Mouse (Mus musculus) hindbrain, embryonic 13.5 days (tissue): Measurements from ENCODE around the gene Rab2b. TPM values are rescaled to one million over a fixed set of nuclear protein-coding genes. Genes with fewer than 3 reads are reported as not detected.
A peak's percentile ranks its signal among the peaks of the same experiment; 100 is the strongest.

ENCODE experiments used
- ATAC-seq: fragments of 200-750 bp; cut with Nextera tagmentation; 2 replicates; pipeline ENCODE4 v1.8.0; 2017; ENCODE audit warnings: moderate TSS enrichment; ENCODE audit not compliant: low FRiP score
- H3K27ac ChIP-seq: fragments of 300-500 bp; sonication (generic); 2 replicates; pipeline ENCODE4 v1.5.1; 2015; ENCODE audit warnings: inconsistent platforms, mild to moderate bottlenecking, moderate library complexity
- H3K27me3 ChIP-seq: fragments of 300-500 bp; sonication (generic); 2 replicates; pipeline ENCODE4 v1.6.1; 2015; ENCODE audit warnings: mild to moderate bottlenecking, inconsistent platforms
- H3K36me3 ChIP-seq: fragments of 300-500 bp; sonication (generic); 2 replicates; pipeline ENCODE4 v1.6.1; 2015; ENCODE audit warnings: mild to moderate bottlenecking, inconsistent platforms
- H3K4me1 ChIP-seq: fragments of 300-500 bp; sonication (generic); replicated peaks from 2 replicates; pipeline ENCODE4 v1.6.1; 2015; ENCODE audit warnings: inconsistent platforms
- H3K4me2 ChIP-seq: fragments of 300-500 bp; sonication (generic); 2 replicates; pipeline ENCODE4 v1.6.1; 2015; ENCODE audit warnings: inconsistent platforms, mild to moderate bottlenecking, moderate library complexity
- H3K4me3 ChIP-seq: fragments of 300-500 bp; sonication (generic); 2 replicates; pipeline ENCODE4 v1.5.1; 2015; ENCODE audit warnings: mild to moderate bottlenecking, inconsistent platforms
- H3K9ac ChIP-seq: fragments of 300-500 bp; sonication (generic); 2 replicates; pipeline ENCODE4 v1.6.1; 2015; ENCODE audit warnings: mild to moderate bottlenecking, inconsistent platforms
- H3K9me3 ChIP-seq: fragments of 300-500 bp; sonication (generic); 2 replicates; pipeline ENCODE4 v1.6.1; 2016; ENCODE audit warnings: inconsistent platforms
- WGBS: fragments of 180-500 bp; shearing (Covaris S2); methylation state at CpG from one replicate; pipeline ENCODE4 v1.1.7; 2015; 5-methylcytosine and 5-hydroxymethylcytosine counted together
- polyA plus RNA-seq: library from polyadenylated mRNA; unstranded; fragments of >200 nt; fragmentation: Nextera tagmentation; extraction: Ambion mirVana; gene quantifications from 2 replicates; pipeline ENCODE4 v1.2.1, GENCODE M21; 2015

Rab2b gene
- polyA plus RNA-seq, 1 experiment from 2014 or later: 61.8 TPM

DNA sequence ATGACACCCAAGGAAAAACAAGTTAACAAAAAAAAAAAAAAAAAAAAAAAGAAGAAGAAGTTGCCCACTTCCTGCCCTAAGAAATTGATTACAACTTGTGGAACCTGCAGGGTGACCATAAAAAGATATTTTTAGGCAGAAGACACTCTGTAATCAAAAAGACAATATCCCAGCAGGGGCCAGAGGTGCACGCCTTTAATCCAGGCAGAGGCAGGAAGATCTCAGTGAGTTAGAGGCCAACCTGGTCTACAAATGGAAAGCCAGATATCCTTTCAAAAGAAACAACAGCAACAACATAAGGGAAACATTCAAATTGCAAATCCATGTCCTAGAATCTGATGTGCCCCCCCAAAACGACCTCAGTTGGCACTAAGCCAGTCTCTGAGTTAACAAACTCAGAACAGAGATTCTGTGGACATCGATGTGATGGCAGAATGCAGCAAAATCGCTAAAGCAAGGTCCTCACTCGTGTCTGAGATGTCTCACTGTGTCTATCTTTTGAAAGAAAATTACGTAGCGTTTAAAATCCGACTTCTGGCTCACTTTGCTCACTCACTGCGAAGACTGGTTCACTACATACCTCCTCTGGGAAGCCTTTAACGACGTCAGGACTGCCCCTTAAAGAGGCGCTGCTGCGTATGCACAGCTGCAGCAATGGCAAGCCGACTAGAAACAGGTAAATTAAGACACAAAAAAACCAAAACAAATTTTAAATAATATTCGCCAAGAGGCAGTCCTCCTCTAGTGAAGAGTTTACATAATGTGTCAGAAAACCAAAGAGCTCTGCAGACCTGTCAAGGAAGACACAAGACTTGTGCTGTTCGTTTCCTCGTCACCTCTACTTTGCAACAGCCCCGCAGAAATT is 22.8 kb downstream of the Rab2b start:
- ATAC-seq: no peak
- H3K4me1 ChIP-seq: peaks cover 23% of the 10 kb centered on the region

DNA sequence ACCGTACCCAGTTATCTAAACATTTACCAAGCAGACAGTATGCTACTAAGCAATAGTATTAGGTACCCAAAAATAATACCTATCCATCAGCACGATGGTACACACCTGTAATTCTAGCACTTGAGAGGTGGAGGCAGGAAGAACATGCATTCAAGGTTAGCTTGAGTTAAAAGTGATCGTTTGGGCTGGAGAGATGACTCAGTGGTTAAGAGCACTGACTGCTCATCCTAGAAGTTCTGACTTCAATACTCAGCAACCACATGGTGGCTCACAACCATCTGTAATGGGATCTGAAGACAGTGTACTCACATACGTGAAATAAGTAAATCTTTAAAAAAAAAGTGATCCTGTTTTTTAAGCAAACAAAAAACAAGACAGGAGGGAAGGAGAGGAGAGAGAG is 33.2 kb downstream of the Rab2b start:
- H3K4me1 ChIP-seq: peaks cover 23% of the 10 kb centered on the region
- no peak for ATAC-seq
- H3K36me3 ChIP-seq: no peaks in the 10 kb centered on the region
- no peaks in the 10 kb centered on the region for H3K27me3 ChIP-seq
- 88% methylated on average over 4 of the region's 4 CpGs for whole genome bisulfite sequencing
- H3K9me3 ChIP-seq: no peaks in the 10 kb centered on the region
- no peak overlapping the region for H3K27ac ChIP-seq
- H3K4me3 ChIP-seq: no peak overlapping the region
- no peak overlapping the region for H3K4me2 ChIP-seq
- H3K9ac ChIP-seq: no peak overlapping the region

More for the DNA sequence above, 22.8 kb downstream of the Rab2b start:
- no peaks in the 10 kb centered on the region for H3K27me3 ChIP-seq
- H3K9ac ChIP-seq: peak overlapping the region; percentile 92
- 11% methylated on average over 18 of the region's 18 CpGs for WGBS
- H3K9me3 ChIP-seq: no peaks in the 10 kb centered on the region
- H3K27ac ChIP-seq: peak overlapping the region; percentile 96
- H3K4me3 ChIP-seq: peak overlapping the region; percentile 90
- peak overlapping the region; percentile 84 for H3K4me2 ChIP-seq
- peaks cover 8% of the 10 kb centered on the region for H3K36me3 ChIP-seq

DNA sequence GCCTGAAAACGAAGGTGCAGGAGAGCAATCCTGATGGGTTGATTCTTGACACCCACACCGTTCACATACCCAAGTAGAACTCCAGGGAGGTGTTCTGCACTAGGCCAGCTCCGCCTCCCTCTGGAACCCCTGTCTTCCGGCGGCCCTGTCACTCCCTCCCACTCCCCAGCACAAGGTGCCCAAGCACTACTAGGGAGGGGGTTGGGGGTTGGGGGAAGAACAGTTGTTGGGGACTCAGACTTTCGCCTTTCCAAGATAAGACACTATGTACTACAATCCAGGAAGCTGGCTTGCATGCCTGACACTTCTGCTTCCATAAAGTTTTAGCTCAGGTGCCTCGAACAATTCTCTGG is 34.7 kb downstream of the Rab2b start:
- Histone ChIP-seq H3K4me1 (peaks cover 23% of the 10 kb centered on the region), H3K4me3 (peak overlapping the region; percentile 71), H3K9me3 (no peaks in the 10 kb centered on the region), H3K27me3 (no peaks in the 10 kb centered on the region), H3K27ac (peak overlapping the region; percentile 74), H3K9ac (peak overlapping the region; percentile 89), H3K36me3 (no peaks in the 10 kb centered on the region), H3K4me2 (peak overlapping the region; percentile 80)
- 12% methylated on average over 7 of the region's 7 CpGs for WGBS
- no peak; the same call in 1 of the 2 replicates for ATAC-seq

DNA sequence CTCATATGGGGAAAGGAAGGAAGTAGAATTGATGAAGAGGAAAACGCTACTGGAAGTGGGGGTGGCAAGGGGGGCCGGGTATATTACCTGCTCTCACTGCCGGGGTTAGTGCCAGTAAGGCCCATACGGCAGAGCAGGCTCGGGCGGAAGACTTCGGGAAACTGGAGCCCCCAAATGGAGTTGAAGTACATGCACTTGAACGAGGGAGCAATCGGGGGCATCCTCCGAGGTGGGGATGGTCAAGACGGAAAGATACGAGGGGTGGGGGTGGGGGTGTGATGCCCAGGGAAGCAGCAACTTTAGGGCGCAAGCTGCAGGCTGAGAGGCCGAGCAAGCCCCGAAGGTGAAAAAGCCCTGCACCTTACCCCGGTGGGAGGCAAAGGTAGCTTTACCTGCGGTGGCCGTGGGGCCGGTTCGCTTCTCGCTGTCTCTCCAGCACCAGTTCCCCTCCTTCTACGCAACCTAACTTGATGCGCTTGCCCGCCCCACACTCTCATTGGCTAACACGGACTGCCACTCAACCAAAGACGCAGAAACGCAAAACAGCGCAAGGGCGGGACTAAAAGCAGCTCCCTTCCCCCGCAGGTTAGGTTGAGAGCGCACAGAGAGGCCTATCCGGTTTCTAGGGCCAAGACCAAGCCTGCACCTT is 35.2 kb downstream of the Rab2b start:
- Histone ChIP-seq H3K4me1 (peaks cover 23% of the 10 kb centered on the region), H3K4me3 (peak overlapping the region; percentile 71), H3K27me3 (no peaks in the 10 kb centered on the region), H3K9me3 (no peaks in the 10 kb centered on the region), H3K36me3 (no peaks in the 10 kb centered on the region), H3K9ac (peak overlapping the region; percentile 89), H3K4me2 (peak overlapping the region; percentile 80), H3K27ac (peak overlapping the region; percentile 80)
- peak; percentile 99 for ATAC-seq
- under 1% methylated on average over 32 of the region's 32 CpGs for WGBS

DNA sequence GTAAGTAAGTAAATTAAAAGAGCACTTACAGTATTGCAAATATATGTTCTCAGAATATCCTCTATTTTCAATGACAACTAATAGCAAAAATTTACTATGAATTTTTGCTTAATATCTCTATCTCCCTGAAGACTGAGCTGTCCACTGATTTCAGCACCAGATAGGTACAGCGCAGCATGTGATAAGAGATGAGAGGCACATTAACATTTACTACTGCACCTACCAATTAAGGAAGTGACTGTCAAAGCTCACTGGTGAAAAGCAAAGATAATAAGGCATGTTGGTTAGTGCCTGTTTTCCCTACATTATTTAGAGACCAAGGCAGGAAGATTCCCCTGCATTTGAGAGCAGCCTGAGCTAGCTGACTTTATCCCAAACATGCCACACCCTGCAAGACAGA is 43.1 kb downstream of the Rab2b start:
- H3K4me2 ChIP-seq: no peak overlapping the region
- no peaks in the 10 kb centered on the region for H3K9me3 ChIP-seq
- no peak overlapping the region for H3K4me3 ChIP-seq
- H3K9ac ChIP-seq: no peak overlapping the region
- peaks cover 58% of the 10 kb centered on the region for H3K36me3 ChIP-seq
- WGBS: 96% methylated on average over 1 of the region's 1 CpGs
- H3K27me3 ChIP-seq: no peaks in the 10 kb centered on the region
- ATAC-seq: no peak
- H3K4me1 ChIP-seq: no peaks in the 10 kb centered on the region
- H3K27ac ChIP-seq: no peak overlapping the region

DNA sequence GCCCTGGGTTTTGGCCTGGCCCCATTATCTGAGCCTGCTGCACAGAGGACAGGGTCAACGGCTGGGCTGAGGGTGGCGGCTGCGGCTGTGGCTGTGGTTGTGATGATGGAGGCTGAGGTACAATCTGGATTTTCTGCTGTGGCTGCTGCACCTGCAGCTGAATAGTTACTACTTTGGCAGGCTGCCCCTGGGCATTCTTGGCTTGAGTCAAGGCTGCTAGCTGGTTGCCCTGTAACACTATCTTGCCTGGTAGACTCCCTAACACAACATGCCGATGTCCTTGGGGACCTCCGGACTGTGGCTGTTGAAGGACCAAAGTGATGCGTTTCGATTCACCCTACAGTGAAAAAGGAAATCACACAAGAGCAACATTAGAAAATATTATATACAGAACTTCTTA is 44.2 kb downstream of the Rab2b start:
- no peak overlapping the region for H3K27ac ChIP-seq
- no peak overlapping the region for H3K4me2 ChIP-seq
- H3K4me3 ChIP-seq: no peak overlapping the region
- H3K9me3 ChIP-seq: no peaks in the 10 kb centered on the region
- no peaks in the 10 kb centered on the region for H3K27me3 ChIP-seq
- no peaks in the 10 kb centered on the region for H3K4me1 ChIP-seq
- peaks cover 68% of the 10 kb centered on the region for H3K36me3 ChIP-seq
- no peak overlapping the region for H3K9ac ChIP-seq
- WGBS: 92% methylated on average over 7 of the region's 7 CpGs
- ATAC-seq: no peak

DNA sequence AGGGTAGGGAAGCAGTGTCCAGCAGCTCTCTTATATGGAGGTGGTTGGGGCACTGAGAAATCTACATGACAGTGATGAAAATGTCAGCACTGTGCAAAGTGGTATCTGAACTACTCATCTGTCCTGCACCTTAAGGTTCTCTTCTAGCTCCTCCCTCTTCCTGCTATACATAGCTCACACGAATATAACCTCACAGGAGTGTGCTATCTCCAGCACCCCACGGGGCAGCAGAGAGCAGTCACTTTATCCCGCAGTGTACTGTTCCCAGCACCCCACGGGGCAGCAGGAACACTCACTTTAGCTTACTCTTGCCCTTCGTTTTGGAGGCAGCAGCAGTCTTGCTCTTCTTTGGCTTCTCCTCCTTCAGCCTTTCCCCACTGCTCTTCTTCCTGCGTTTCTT is 47.1 kb downstream of the Rab2b start:
- no peak for ATAC-seq
- no peak overlapping the region for H3K4me2 ChIP-seq
- peaks cover 91% of the 10 kb centered on the region for H3K36me3 ChIP-seq
- no peak overlapping the region for H3K4me3 ChIP-seq
- H3K27ac ChIP-seq: no peak overlapping the region
- WGBS: 76% methylated on average over 6 of the region's 6 CpGs
- no peaks in the 10 kb centered on the region for H3K9me3 ChIP-seq
- H3K9ac ChIP-seq: no peak overlapping the region
- H3K27me3 ChIP-seq: no peaks in the 10 kb centered on the region
- no peaks in the 10 kb centered on the region for H3K4me1 ChIP-seq

DNA sequence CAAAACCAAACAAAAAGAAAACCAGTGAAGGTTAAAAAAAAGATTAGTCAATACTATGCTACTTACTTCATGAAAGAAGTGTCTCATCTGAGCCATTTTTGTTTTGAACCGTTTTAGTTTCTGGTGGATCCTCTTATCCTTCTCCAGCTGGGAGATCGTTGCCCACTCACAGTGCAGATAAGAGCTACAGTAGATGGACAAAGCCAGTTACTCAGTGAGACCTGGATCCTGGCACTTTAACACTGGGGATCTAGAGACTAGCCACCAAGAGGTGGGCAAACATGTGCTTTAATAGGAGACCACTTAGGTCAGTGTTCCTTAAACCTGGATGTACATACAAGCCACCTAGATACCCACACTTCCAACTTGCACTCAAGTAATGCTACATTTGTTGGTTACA is 53.4 kb downstream of the Rab2b start:
- H3K4me3 ChIP-seq: no peak overlapping the region
- no peaks in the 10 kb centered on the region for H3K27me3 ChIP-seq
- no peak overlapping the region for H3K27ac ChIP-seq
- no peak overlapping the region for H3K4me2 ChIP-seq
- H3K4me1 ChIP-seq: no peaks in the 10 kb centered on the region
- no peak for ATAC-seq
- H3K36me3 ChIP-seq: peaks cover 92% of the 10 kb centered on the region
- H3K9me3 ChIP-seq: no peaks in the 10 kb centered on the region
- 99% methylated on average over 2 of the region's 2 CpGs for WGBS
- no peak overlapping the region for H3K9ac ChIP-seq

DNA sequence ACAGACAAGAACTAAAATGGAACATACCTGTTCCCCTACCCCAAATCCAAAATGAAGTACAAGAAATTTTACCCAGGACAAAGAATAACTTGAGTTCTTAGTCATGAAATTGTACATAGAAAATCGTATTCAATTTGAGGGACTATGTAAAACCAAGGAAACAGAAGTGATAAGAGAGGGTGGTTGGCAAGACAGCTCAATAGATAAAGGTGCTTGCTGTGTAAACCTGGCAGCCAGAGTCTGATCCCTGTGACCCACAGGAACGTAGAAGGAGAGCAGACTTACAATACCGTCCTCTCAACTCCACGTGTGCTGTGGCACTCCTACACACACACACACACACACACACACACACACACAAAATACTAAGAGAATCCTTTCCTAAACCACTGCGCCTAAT is 62.1 kb downstream of the Rab2b start:
- no peak overlapping the region for H3K27ac ChIP-seq
- no peaks in the 10 kb centered on the region for H3K9me3 ChIP-seq
- peaks cover 93% of the 10 kb centered on the region for H3K36me3 ChIP-seq
- H3K4me1 ChIP-seq: no peaks in the 10 kb centered on the region
- no peak for ATAC-seq
- no peak overlapping the region for H3K4me2 ChIP-seq
- no peak overlapping the region for H3K4me3 ChIP-seq
- 91% methylated on average over 5 of the region's 5 CpGs for WGBS
- H3K9ac ChIP-seq: no peak overlapping the region
- H3K27me3 ChIP-seq: no peaks in the 10 kb centered on the region

Other genes with a start within 250 kb of the Rab2b start
- not detected in 2 replicates for gene Olfr221, start 237.1 kb downstream of the Rab2b start, polyA plus RNA-seq
- gene Hnrnpc, start 175.5 kb downstream of the Rab2b start, polyA plus RNA-seq: 623 and 652 TPM in 2 replicates
- gene Rpgrip1, start 168.8 kb downstream of the Rab2b start, polyA plus RNA-seq: 51.5 and 54.6 TPM in 2 replicates
- 55.0 and 57.1 TPM in 2 replicates for gene Supt16, start 82.1 kb downstream of the Rab2b start, polyA plus RNA-seq
- 42.4 and 43.8 TPM in 2 replicates for gene Chd8, start 21.8 kb downstream of the Rab2b start, polyA plus RNA-seq
- 55.5 and 59.6 TPM in 2 replicates for gene Tox4, start 399 bp downstream of the Rab2b start, polyA plus RNA-seq
- gene Mettl3, start 25.6 kb upstream of the Rab2b start, polyA plus RNA-seq: 48.1 and 51.5 TPM in 2 replicates
- 46.2 and 49.5 TPM in 2 replicates for gene Sall2, start 49.2 kb upstream of the Rab2b start, polyA plus RNA-seq
- gene Olfr1513, start 76.9 kb upstream of the Rab2b start, polyA plus RNA-seq: not detected in 2 replicates
- 0.12 and 0.21 TPM in 2 replicates for gene Olfr1512, start 99.6 kb upstream of the Rab2b start, polyA plus RNA-seq
- gene Olfr1511, start 117.8 kb upstream of the Rab2b start, polyA plus RNA-seq: 0.18 and 0.87 TPM in 2 replicates
- gene Olfr1510, start 134.8 kb upstream of the Rab2b start, polyA plus RNA-seq: not detected in 2 replicates
- not detected in 2 replicates for gene Olfr1509, start 163.4 kb upstream of the Rab2b start, polyA plus RNA-seq
- gene Olfr1508, start 187.9 kb upstream of the Rab2b start, polyA plus RNA-seq: not detected in 2 replicates
- gene Olfr1507, start 216.2 kb upstream of the Rab2b start, polyA plus RNA-seq: not detected in 2 replicates